ENCODE assay signal across 27 mouse cellular contexts in genomic region chr2:157129096-157129495, GRCm38 (mm10). TPM values are rescaled to one million over a fixed set of nuclear protein-coding genes. Genes with fewer than 3 reads are reported as not detected.
DNase-seq lines count a peak whose midpoint lies in the region; ATAC-seq and TF ChIP-seq lines count a peak whose summit lies in the region.
"Had no signal": no experiment of that assay in that cellular context is flagged by ENCODE, and none has a peak within 500 bp of the region (broad histone marks: within the 10 kb centered on the region; RNA-seq: fewer than 3 reads in every experiment).

No protein-coding gene starts in this region.

- no peak for DNase-seq in liver, embryonic 14.5 days (ENCODE audit: low read depth in 3 of 3, low spot score in 3 of 3)
- DNase-seq in liver, result no peak
- DNase-seq in CH12.LX (ENCODE audit: extremely low read depth), result no peak
- peak; percentile 33 for DNase-seq in splenic B cell, adult 2 months (ENCODE audit: low read depth, low spot score)
- DNase-seq in adrenal gland, postnatal 10 days, result no peak
- no peak for DNase-seq in lung, adult 18-20 months
- DNase-seq: cerebellum, postnatal 10 days; gastrocnemius, postnatal 25 days; heart, postnatal 14 days; kidney, adult 9 months; kidney, postnatal 4 days; lung, postnatal 4 days; right cerebral cortex, postnatal 14 days had no signal

- no peak for ATAC-seq in liver, embryonic 14.5 days (ENCODE audit: insufficient read depth)
- no peak for ATAC-seq in liver, embryonic 16.5 days (ENCODE audit: low read depth)
- ATAC-seq in neural tube, embryonic 15.5 days (ENCODE audit: low FRiP score), result no peak
- ATAC-seq: hindbrain, embryonic 16.5 days; midbrain, embryonic 16.5 days had no signal

- H3K4me2 ChIP-seq in liver, embryonic 14.5 days (ENCODE audit: low read depth), result peak overlapping the region; percentile 44
- H3K4me2 ChIP-seq in CH12.LX (ENCODE audit: insufficient read depth, low read depth, poor library complexity, severe bottlenecking), result peak overlapping the region; percentile 92
- peak overlapping the region; percentile 21 for H3K4me2 ChIP-seq in liver, embryonic 16.5 days (ENCODE audit: low read depth, low read length)
- no peak overlapping the region for H3K4me2 ChIP-seq in neural tube, embryonic 15.5 days
- H3K4me2 ChIP-seq: heart, embryonic 11.5 days had no signal

- no peak for TF ChIP-seq CTCF in liver, embryonic 14.5 days (IDR thresholded peaks at IDR 0.05; ENCODE audit: low read depth)
- TF ChIP-seq CTCF in CH12.LX (conservative IDR thresholded peaks at IDR 0.05 in 1 of 2, IDR thresholded peaks at IDR 0.05 in 1 of 2; ENCODE audit: low read depth in 2 of 2, low read length in 2 of 2), result no peak

- no peaks in the 10 kb centered on the region for H3K27me3 ChIP-seq in liver, embryonic 14.5 days (ENCODE audit: control insufficient read depth, insufficient read depth, low read length)
- H3K27me3 ChIP-seq in CH12.LX (replicated peaks), result no peaks in the 10 kb centered on the region
- H3K27me3 ChIP-seq in liver, embryonic 16.5 days (ENCODE audit: control insufficient read depth, insufficient read depth, low read depth, low read length), result no peaks in the 10 kb centered on the region
- no peaks in the 10 kb centered on the region for H3K27me3 ChIP-seq in splenic B cell, adult 2 months (ENCODE audit: control insufficient read depth, insufficient read depth, low read length, poor library complexity, severe bottlenecking)
- H3K27me3 ChIP-seq in neural tube, embryonic 15.5 days (replicated peaks), result no peaks in the 10 kb centered on the region

- 66% methylated on average over 4 of the region's 4 CpGs for WGBS in liver, embryonic 14.5 days (ENCODE audit: insufficient replicate concordance)
- WGBS in liver, embryonic 16.5 days (ENCODE audit: insufficient replicate concordance), result 44% methylated on average over 4 of the region's 4 CpGs
- 92% methylated on average over 4 of the region's 4 CpGs for WGBS in neural tube, embryonic 15.5 days

- H3K4me3 ChIP-seq in liver, embryonic 14.5 days (ENCODE audit: insufficient read depth in 1 of 2, low read depth in 2 of 2, low read length in 2 of 2), result peak overlapping the region in 1 of 2 experiments; percentile 11; a peak in 1 of 4 replicates
- peak overlapping the region; percentile 48 to 75 (median 53) for H3K4me3 ChIP-seq in CH12.LX (replicated peaks in 1 of 3; ENCODE audit: low read depth in 2 of 3, low read length in 2 of 3, poor library complexity in 1 of 3)
- H3K4me3 ChIP-seq in liver, embryonic 16.5 days (ENCODE audit: low read depth, low read length), result no peak overlapping the region
- H3K4me3 ChIP-seq in neural tube, embryonic 15.5 days (replicated peaks), result no peak overlapping the region

- TF ChIP-seq POLR2A in CH12.LX (IDR thresholded peaks at IDR 0.05; ENCODE audit: low read depth, low read length), result no peak; the same call in 1 of the 2 replicates

- H3K4me1 ChIP-seq in liver, embryonic 14.5 days (replicated peaks; ENCODE audit: control insufficient read depth in 2 of 2, insufficient read depth in 2 of 2, low read length in 1 of 2), result peaks cover 7 to 22% of the 10 kb centered on the region in 2 experiments
- H3K4me1 ChIP-seq in CH12.LX (ENCODE audit: control insufficient read depth in 1 of 2, insufficient read depth in 2 of 2), result peaks cover 3 to 40% of the 10 kb centered on the region in 2 experiments; a peak in 3 of 4 replicates
- peaks cover 18% of the 10 kb centered on the region for H3K4me1 ChIP-seq in liver, embryonic 16.5 days (ENCODE audit: control insufficient read depth, low read depth, low read length)
- H3K4me1 ChIP-seq in neural tube, embryonic 15.5 days, result peaks cover 6% of the 10 kb centered on the region

- no peak overlapping the region for H3K9ac ChIP-seq in liver, embryonic 14.5 days (replicated peaks)
- H3K9ac ChIP-seq in CH12.LX (ENCODE audit: insufficient read depth, low read depth), result peak overlapping the region; percentile 48
- no peak overlapping the region for H3K9ac ChIP-seq in liver, embryonic 16.5 days (ENCODE audit: low read depth, low read length)
- no peak overlapping the region for H3K9ac ChIP-seq in neural tube, embryonic 15.5 days (replicated peaks)

- H3K27ac ChIP-seq in liver, embryonic 14.5 days, result no peak overlapping the region
- H3K27ac ChIP-seq in CH12.LX (ENCODE audit: insufficient read depth, low read depth), result peak overlapping the region; percentile 50; the same call in 1 of the 2 replicates
- no peak overlapping the region for H3K27ac ChIP-seq in liver, embryonic 16.5 days (ENCODE audit: low read length)
- no peak overlapping the region for H3K27ac ChIP-seq in neural tube, embryonic 15.5 days (replicated peaks)

- peaks cover 26% of the 10 kb centered on the region for H3K79me2 ChIP-seq in CH12.LX (replicated peaks; ENCODE audit: control insufficient read depth, extremely low read depth, insufficient read depth, poor library complexity, severe bottlenecking)

- dilution Hi-C loops in CH12.LX (cut with MboI; ENCODE audit: extremely low pct_ligation_motif_present, extremely low pct_unique_long_range_greater_than_20kb, low sequenced_read_pairs), result no loop called here

- no peak for TF ChIP-seq RAD21 in CH12.LX (IDR thresholded peaks at IDR 0.05; ENCODE audit: low read depth, low read length)

- TF ChIP-seq EP300 in liver, embryonic 14.5 days (IDR thresholded peaks at IDR 0.05; ENCODE audit: low read depth), result no peak
- TF ChIP-seq EP300 in CH12.LX (IDR thresholded peaks at IDR 0.05; ENCODE audit: low read length), result no peak

- H3K36me3 ChIP-seq in liver, embryonic 14.5 days (replicated peaks; ENCODE audit: control insufficient read depth, insufficient read depth, low read depth), result no peaks in the 10 kb centered on the region
- H3K36me3 ChIP-seq in CH12.LX (replicated peaks in 1 of 2; ENCODE audit: control insufficient read depth in 1 of 2, insufficient read depth in 1 of 2, low read length in 1 of 2), result peaks cover 22 to 33% of the 10 kb centered on the region in 2 experiments
- no peaks in the 10 kb centered on the region for H3K36me3 ChIP-seq in liver, embryonic 16.5 days (ENCODE audit: control insufficient read depth, insufficient read depth)
- peaks cover 23% of the 10 kb centered on the region for H3K36me3 ChIP-seq in splenic B cell, adult 2 months (ENCODE audit: control insufficient read depth, insufficient read depth, low read length, poor library complexity, severe bottlenecking)
- H3K36me3 ChIP-seq in neural tube, embryonic 15.5 days, result peaks cover 11% of the 10 kb centered on the region; the same call in 1 of the 2 replicates

- H3K9me3 ChIP-seq in liver, embryonic 14.5 days (ENCODE audit: control insufficient read depth, low read length), result no peaks in the 10 kb centered on the region
- H3K9me3 ChIP-seq in CH12.LX (replicated peaks; ENCODE audit: low read length), result no peaks in the 10 kb centered on the region
- no peaks in the 10 kb centered on the region for H3K9me3 ChIP-seq in liver, embryonic 16.5 days (replicated peaks; ENCODE audit: control insufficient read depth, low read length)
- no peaks in the 10 kb centered on the region for H3K9me3 ChIP-seq in neural tube, embryonic 15.5 days (replicated peaks)

- in situ Hi-C loops in CH12.LX (cut with MboI; ENCODE audit: low pct_ligation_motif_present, low pct_unique_long_range_greater_than_20kb, low sequenced_read_pairs), result loop anchor here (10.0 to 25.0 kb wide), 2 partner anchors 156 to 433 kb away; partner anchors contain the start of genes Blcap and Nnat

TF ChIP-seq in CH12.LX, 34 proteins besides CTCF, POLR2A, EP300 and RAD21 (continues in another document):
- TF ChIP-seq E2F4 (IDR thresholded peaks at IDR 0.05; ENCODE audit: insufficient replicate concordance, low read depth, low read length) (no peak), USF1 (IDR thresholded peaks at IDR 0.05; ENCODE audit: low read depth, low read length) (no peak), GABPA (IDR thresholded peaks at IDR 0.05; ENCODE audit: insufficient replicate concordance, low read depth, low read length) (no peak), BHLHE40 (IDR thresholded peaks at IDR 0.05; ENCODE audit: low read depth, low read length) (no peak; the same call in 1 of the 2 replicates), NELFE (IDR thresholded peaks at IDR 0.05; ENCODE audit: low read depth, low read length) (no peak), CHD1 (IDR thresholded peaks at IDR 0.05; ENCODE audit: low read depth, low read length) (no peak; the same call in 1 of the 2 replicates), RCOR1 (conservative IDR thresholded peaks at IDR 0.05; ENCODE audit: low read depth, low read length) (no peak), ZKSCAN1 (IDR thresholded peaks at IDR 0.05; ENCODE audit: borderline replicate concordance, low read depth, low read length) (no peak), TCF12 (IDR thresholded peaks at IDR 0.05; ENCODE audit: low read depth, low read length) (no peak)

RNA-seq across cellular contexts. Expression of gene Samhd1, which starts 6.0 kb away (rescaled TPM):
- 8.5 and 11.9 TPM in 2 replicates for polyA plus RNA-seq in liver, embryonic 14.5 days (2012; rRNA removed)
- 17.6 and 18.0 TPM in 2 replicates for polyA plus RNA-seq in liver, embryonic 14.5 days (2014; fragmentation: Nextera tagmentation; extraction: Ambion mirVana)
- total RNA-seq in CH12.LX (2012; rRNA removed) (32.8 and 33.2 TPM in 2 replicates), CH12.LX (2014; rRNA removed) (67.9 and 79.7 TPM in 2 replicates)
- polyA plus RNA-seq in CH12.LX (2012; ENCODE audit: insufficient read length, low read depth), result 79.5 and 81.1 TPM in 2 replicates
- 14.9 and 16.3 TPM in 2 replicates for polyA plus RNA-seq in liver, embryonic 16.5 days (2015; fragmentation: Nextera tagmentation; extraction: Ambion mirVana)
- total RNA-seq in adrenal gland, postnatal 10 days (2021), result 10 to 100 TPM; 26.7 to 31.4 TPM
- polyA plus RNA-seq in neural tube, embryonic 15.5 days (2015; fragmentation: Nextera tagmentation; extraction: Ambion mirVana), result 11.9 and 14.6 TPM in 2 replicates

RNA-seq across cellular contexts. Expression of gene Tldc2, which starts 42.2 kb away (rescaled TPM):
- polyA plus RNA-seq in liver, embryonic 14.5 days (2012; rRNA removed), result not detected in 2 replicates
- polyA plus RNA-seq in liver, embryonic 14.5 days (2014; fragmentation: Nextera tagmentation; extraction: Ambion mirVana), result 0.25 TPM in 1 of 2 replicates, not detected in the other
- total RNA-seq in CH12.LX (2012; rRNA removed), result not detected in 2 replicates
- total RNA-seq in CH12.LX (2014; rRNA removed), result not detected in 2 replicates
- polyA plus RNA-seq in CH12.LX (2012; ENCODE audit: insufficient read length, low read depth), result not detected in 2 replicates
- polyA plus RNA-seq in liver, embryonic 16.5 days (2015; fragmentation: Nextera tagmentation; extraction: Ambion mirVana), result not detected in 2 replicates
- total RNA-seq in adrenal gland, postnatal 10 days (2021), result not detected
- 0.43 TPM in 1 of 2 replicates, not detected in the other for polyA plus RNA-seq in neural tube, embryonic 15.5 days (2015; fragmentation: Nextera tagmentation; extraction: Ambion mirVana)
- total RNA-seq: adrenal gland, postnatal 4 days; ES-E14; gastrocnemius, postnatal 25 days; heart, postnatal 14 days; layer of hippocampus, postnatal 10 days; left cerebral cortex, postnatal 14 days; liver, adult 2 months had no signal
- polyA plus RNA-seq: C2C12; forebrain, embryonic 11.5 days; hindbrain, embryonic 16.5 days; liver, adult 2 months; midbrain, embryonic 16.5 days; neural tube, embryonic 11.5 days; thymus, postnatal 0 days had no signal

RNA-seq across cellular contexts. Expression of gene Soga1, which starts 50.0 kb away (rescaled TPM):
- 1.8 and 2.0 TPM in 2 replicates for polyA plus RNA-seq in liver, embryonic 14.5 days (2012; rRNA removed)
- polyA plus RNA-seq in liver, embryonic 14.5 days (2014; fragmentation: Nextera tagmentation; extraction: Ambion mirVana), result 1.6 and 1.8 TPM in 2 replicates
- total RNA-seq in CH12.LX (2012; rRNA removed) (1.0 and 2.0 TPM in 2 replicates), CH12.LX (2014; rRNA removed) (0.31 and 0.39 TPM in 2 replicates)
- 1.8 and 2.0 TPM in 2 replicates for polyA plus RNA-seq in CH12.LX (2012; ENCODE audit: insufficient read length, low read depth)
- polyA plus RNA-seq in liver, embryonic 16.5 days (2015; fragmentation: Nextera tagmentation; extraction: Ambion mirVana), result 1.4 and 1.8 TPM in 2 replicates
- 10 to 100 TPM; 30.3 to 35.9 TPM for total RNA-seq in adrenal gland, postnatal 10 days (2021)
- 3.3 and 4.9 TPM in 2 replicates for polyA plus RNA-seq in neural tube, embryonic 15.5 days (2015; fragmentation: Nextera tagmentation; extraction: Ambion mirVana)

Comparison
In these comparisons a context has a peak if more than half of its experiments do, and no peak if none do; other contexts are left out.
1. H3K4me3 ChIP-seq: peak in CH12.LX (3 of 3); none in liver, embryonic 16.5 days (single experiment) and neural tube, embryonic 15.5 days (single experiment).